Mouse (Mus musculus) ES-Bruce4 (cell line): Measurements from ENCODE around the gene 2900026A02Rik. TPM values are rescaled to one million over a fixed set of nuclear protein-coding genes. Genes with fewer than 3 reads are reported as not detected.

Experiments
- H3K27ac ChIP-seq: 2 replicates; pipeline ENCODE4 v1.5.1; 2012; ENCODE audit warnings: low read length, inconsistent platforms; ENCODE audit not compliant: insufficient read depth
- H3K27me3 ChIP-seq: 2 replicates; pipeline ENCODE4 v1.6.1; 2012; ENCODE audit warnings: mild to moderate bottlenecking, low read length, inconsistent platforms; ENCODE audit not compliant: control insufficient read depth, poor library complexity, insufficient read depth, severe bottlenecking
- H3K36me3 ChIP-seq: 2 replicates; pipeline ENCODE4 v1.6.1; 2012; ENCODE audit warnings: inconsistent platforms, mild to moderate bottlenecking, low read length, moderate library complexity; ENCODE audit not compliant: control insufficient read depth, poor library complexity, insufficient read depth, severe bottlenecking
- H3K4me1 ChIP-seq: one replicate; pipeline ENCODE4 v1.8.1; 2011; ENCODE audit warnings: low read length; ENCODE audit not compliant: control insufficient read depth, insufficient read depth
- H3K4me3 ChIP-seq: 2 replicates; pipeline ENCODE4 v1.5.1; 2011; ENCODE audit warnings: low read depth, mild to moderate bottlenecking, low read length
- H3K9ac ChIP-seq: 2 replicates; pipeline ENCODE4 v1.6.1; 2012; ENCODE audit warnings: low read depth, mild to moderate bottlenecking, inconsistent platforms; ENCODE audit not compliant: poor library complexity, severe bottlenecking
- H3K9me3 ChIP-seq: replicated peaks from 2 replicates; pipeline ENCODE4 v1.6.1; 2012; ENCODE audit warnings: mild to moderate bottlenecking, low read length, inconsistent platforms; ENCODE audit not compliant: control insufficient read depth, poor library complexity, insufficient read depth, severe bottlenecking
- CTCF ChIP-seq: IDR thresholded peaks from one replicate; pipeline ENCODE4 v1.8.1; 2011; ENCODE audit warnings: low read depth, low read length
- EP300 ChIP-seq: IDR thresholded peaks from 2 replicates; pipeline ENCODE4 v1.6.1; 2011; ENCODE audit warnings: low read depth, low read length; ENCODE audit not compliant: insufficient read depth
- POLR2A ChIP-seq: IDR thresholded peaks from one replicate; pipeline ENCODE4 v1.8.1; 2011; ENCODE audit warnings: low read length; ENCODE audit not compliant: insufficient read depth
- polyA plus RNA-seq: library from polyadenylated mRNA; stranded (reverse); fragments of >200 nt; gene quantifications from 2 replicates; pipeline ENCODE4 v1.2.4, GENCODE M21; 2011; ENCODE audit warnings: low read depth; ENCODE audit not compliant: missing spikeins, insufficient read depth, insufficient read length

Gene 2900026A02Rik
- polyA plus RNA-seq, 1 experiment, result 14.2 TPM

GRCm38 (mm10) chr5:113095456-113095855, 125.6 kb downstream of the 2900026A02Rik start:
- TF ChIP-seq CTCF (no peak), POLR2A (no peak), EP300 (no peak)
- no peaks in the 10 kb centered on the region for H3K4me1 ChIP-seq
- H3K9me3 ChIP-seq, result no peaks in the 10 kb centered on the region

GRCm38 (mm10) chr5:113092406-113092805, 128.6 kb downstream of the 2900026A02Rik start:
- Histone ChIP-seq H3K9me3 (no peaks in the 10 kb centered on the region), H3K9ac (no peak overlapping the region), H3K27ac (no peak overlapping the region), H3K4me3 (no peak overlapping the region), H3K27me3 (no peaks in the 10 kb centered on the region), H3K4me1 (no peaks in the 10 kb centered on the region), H3K36me3 (no peaks in the 10 kb centered on the region; the same call in 1 of the 2 replicates)
- TF ChIP-seq EP300, result no peak
- no peak for TF ChIP-seq CTCF
- no peak for TF ChIP-seq POLR2A

More at GRCm38 (mm10) chr5:113095456-113095855, 125.6 kb downstream of the 2900026A02Rik start:
- no peaks in the 10 kb centered on the region for H3K27me3 ChIP-seq
- no peak overlapping the region for H3K27ac ChIP-seq
- no peaks in the 10 kb centered on the region; the same call in 1 of the 2 replicates for H3K36me3 ChIP-seq
- no peak overlapping the region for H3K4me3 ChIP-seq
- H3K9ac ChIP-seq, result no peak overlapping the region

- H3K36me3 ChIP-seq, result no peaks in the 10 kb centered on the region; the same call in 1 of the 2 replicates
- H3K27me3 ChIP-seq, result no peaks in the 10 kb centered on the region
- TF ChIP-seq CTCF (peak; percentile 90), EP300 (no peak)
- no peaks in the 10 kb centered on the region for H3K4me1 ChIP-seq
- H3K9ac ChIP-seq, result no peak overlapping the region
- no peak overlapping the region for H3K4me3 ChIP-seq
- no peak overlapping the region for H3K27ac ChIP-seq
- no peaks in the 10 kb centered on the region for H3K9me3 ChIP-seq
These were observed 129.9 kb downstream of the 2900026A02Rik start for GRCm38 (mm10) chr5:113091162-113091561.

GRCm38 (mm10) chr5:113090750-113091149, 130.3 kb downstream of the 2900026A02Rik start:
- no peaks in the 10 kb centered on the region for H3K27me3 ChIP-seq
- H3K9ac ChIP-seq, result no peak overlapping the region
- no peaks in the 10 kb centered on the region for H3K4me1 ChIP-seq
- H3K9me3 ChIP-seq, result no peaks in the 10 kb centered on the region
- no peak overlapping the region for H3K27ac ChIP-seq
- TF ChIP-seq CTCF (no peak), POLR2A (no peak)
- no peaks in the 10 kb centered on the region; the same call in 1 of the 2 replicates for H3K36me3 ChIP-seq
- H3K4me3 ChIP-seq, result no peak overlapping the region

GRCm38 (mm10) chr5:113090077-113090690, 130.9 kb downstream of the 2900026A02Rik start:
- no peaks in the 10 kb centered on the region; the same call in 1 of the 2 replicates for H3K36me3 ChIP-seq
- H3K27ac ChIP-seq, result no peak overlapping the region
- H3K4me1 ChIP-seq, result no peaks in the 10 kb centered on the region
- no peak overlapping the region for H3K4me3 ChIP-seq
- H3K27me3 ChIP-seq, result no peaks in the 10 kb centered on the region
- H3K9ac ChIP-seq, result no peak overlapping the region
- TF ChIP-seq CTCF (no peak), POLR2A (no peak), EP300 (no peak)
- no peaks in the 10 kb centered on the region for H3K9me3 ChIP-seq

GRCm38 (mm10) chr5:113087465-113087864, 133.6 kb downstream of the 2900026A02Rik start:
- Histone ChIP-seq H3K36me3 (no peaks in the 10 kb centered on the region; the same call in 1 of the 2 replicates), H3K4me1 (no peaks in the 10 kb centered on the region), H3K27me3 (no peaks in the 10 kb centered on the region), H3K27ac (no peak overlapping the region), H3K9ac (no peak overlapping the region), H3K9me3 (no peaks in the 10 kb centered on the region), H3K4me3 (no peak overlapping the region)
- TF ChIP-seq EP300, result no peak
- TF ChIP-seq CTCF, result no peak
- no peak for TF ChIP-seq POLR2A
